Mouse (Mus musculus): Measurements from ENCODE around the gene D930007J09Rik.
A peak's percentile ranks its signal among the peaks of the same experiment; 100 is the strongest.

The D930007J09Rik gene

GRCm38 (mm10) chr13:32802259-32803081 lies at the start of gene D930007J09Rik:
TSS of gene D930007J09Rik (minus strand) at chr13:32802849.
- peak; percentile 58 for DNase-seq (ENCODE audit: low spot score)

GRCm38 (mm10) chr13:32851967-32852366 lies 49.3 kb upstream of the D930007J09Rik start:
- no peak for DNase-seq (ENCODE audit: low spot score)

- no peak for DNase-seq (ENCODE audit: low spot score)
Measured at GRCm38 (mm10) chr13:32850668-32851404, 48.2 kb upstream of the D930007J09Rik start, which contains the start of gene Serpinb1a. TSS of gene Serpinb1a (minus strand) at chr13:32851185.

GRCm38 (mm10) chr13:32850156-32850555 lies 47.5 kb upstream of the D930007J09Rik start:
- no peak for DNase-seq (ENCODE audit: low spot score)

GRCm38 (mm10) chr13:32849531-32850123 lies 47.0 kb upstream of the D930007J09Rik start:
- no peak for DNase-seq (ENCODE audit: low spot score)

GRCm38 (mm10) chr13:32849092-32849491 lies 46.4 kb upstream of the D930007J09Rik start:
- DNase-seq (ENCODE audit: low spot score): peak; percentile 66

GRCm38 (mm10) chr13:32846221-32846620 lies 43.6 kb upstream of the D930007J09Rik start:
- DNase-seq (ENCODE audit: low spot score): no peak

- DNase-seq (ENCODE audit: low spot score): no peak
Measured at GRCm38 (mm10) chr13:32841349-32841748, 38.7 kb upstream of the D930007J09Rik start.

GRCm38 (mm10) chr13:32839314-32839713 lies 36.7 kb upstream of the D930007J09Rik start:
- no peak for DNase-seq (ENCODE audit: low spot score)

GRCm38 (mm10) chr13:32834513-32834912 lies 31.9 kb upstream of the D930007J09Rik start:
- no peak for DNase-seq (ENCODE audit: low spot score)

GRCm38 (mm10) chr13:32833237-32833636 lies 30.6 kb upstream of the D930007J09Rik start:
- DNase-seq (ENCODE audit: low spot score): no peak

GRCm38 (mm10) chr13:32832776-32833175 lies 30.1 kb upstream of the D930007J09Rik start:
- no peak for DNase-seq (ENCODE audit: low spot score)

- no peak for DNase-seq (ENCODE audit: low spot score)
Measured at GRCm38 (mm10) chr13:32831505-32832273, 29.0 kb upstream of the D930007J09Rik start.

- DNase-seq (ENCODE audit: low spot score): no peak
Measured at GRCm38 (mm10) chr13:32828886-32829285, 26.2 kb upstream of the D930007J09Rik start.

GRCm38 (mm10) chr13:32827951-32828350 lies 25.3 kb upstream of the D930007J09Rik start:
- no peak for DNase-seq (ENCODE audit: low spot score)

- no peak for DNase-seq (ENCODE audit: low spot score)
Measured at GRCm38 (mm10) chr13:32827111-32827822, 24.6 kb upstream of the D930007J09Rik start.

GRCm38 (mm10) chr13:32825546-32825945 lies 22.9 kb upstream of the D930007J09Rik start:
- no peak for DNase-seq (ENCODE audit: low spot score)

GRCm38 (mm10) chr13:32824377-32825330 lies 22.0 kb upstream of the D930007J09Rik start:
- DNase-seq (ENCODE audit: low spot score): no peak

GRCm38 (mm10) chr13:32823126-32823525 lies 20.5 kb upstream of the D930007J09Rik start:
- DNase-seq (ENCODE audit: low spot score): peak; percentile 58

- DNase-seq (ENCODE audit: low spot score): no peak
Measured at GRCm38 (mm10) chr13:32821671-32822070, 19.0 kb upstream of the D930007J09Rik start.

Measured in yolk sac, embryonic 10.5 days (tissue).